Mouse (Mus musculus): ENCODE results near the gene Pfkfb2.

The Pfkfb2 gene

GRCm38 (mm10) chr1:130729153-130729552, at the start of gene Pfkfb2:
Pfkfb2 (minus strand) TSS chr1:130729253.
- DNase-seq (ENCODE audit: low spot score): no peak

DNA sequence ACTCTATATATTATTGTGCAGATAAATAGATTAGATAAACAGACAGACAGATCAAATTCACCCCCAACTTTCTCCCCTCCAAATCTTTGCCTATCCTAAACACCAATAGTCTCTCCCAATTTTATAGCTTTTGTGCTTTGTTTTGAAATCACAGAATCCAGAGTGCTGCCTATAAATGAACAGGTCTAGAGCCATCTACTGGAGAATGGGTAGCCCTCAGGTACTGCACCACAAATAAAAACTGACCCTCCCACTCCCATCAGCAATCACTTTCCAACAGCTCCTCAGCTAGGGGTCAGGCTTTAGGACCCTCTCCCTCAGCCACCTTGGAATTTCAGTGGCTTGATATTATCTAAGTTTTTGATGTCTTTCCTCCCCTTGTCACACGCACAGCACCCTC, 47.6 kb upstream of the Pfkfb2 start:
- DNase-seq (ENCODE audit: low spot score): no peak

- DNase-seq (ENCODE audit: low spot score): no peak
These were observed 46.8 kb upstream of the Pfkfb2 start for GRCm38 (mm10) chr1:130775691-130776331.

DNA sequence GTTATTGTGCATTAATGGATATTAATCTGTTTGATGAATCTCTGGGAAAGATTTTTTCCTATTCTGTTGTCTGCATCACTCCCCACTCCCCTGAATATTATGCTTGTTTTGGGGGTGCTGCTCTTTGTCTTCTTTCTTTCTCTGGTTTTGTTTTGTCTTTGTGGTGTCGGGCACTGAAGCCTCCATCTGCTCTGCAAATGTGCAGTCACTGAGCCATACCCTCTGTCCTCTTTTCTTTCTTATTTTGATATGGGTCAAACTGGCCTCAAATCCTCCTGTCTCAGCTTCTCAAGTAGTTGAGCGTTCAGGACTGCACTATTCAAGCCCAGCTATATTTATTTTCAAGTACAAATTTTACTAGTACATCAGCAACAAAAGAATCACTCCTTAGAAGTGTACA, 46.2 kb upstream of the Pfkfb2 start:
- no peak for DNase-seq (ENCODE audit: low spot score)

GRCm38 (mm10) chr1:130770981-130771494, 42.0 kb upstream of the Pfkfb2 start:
- no peak for DNase-seq (ENCODE audit: low spot score)

DNA sequence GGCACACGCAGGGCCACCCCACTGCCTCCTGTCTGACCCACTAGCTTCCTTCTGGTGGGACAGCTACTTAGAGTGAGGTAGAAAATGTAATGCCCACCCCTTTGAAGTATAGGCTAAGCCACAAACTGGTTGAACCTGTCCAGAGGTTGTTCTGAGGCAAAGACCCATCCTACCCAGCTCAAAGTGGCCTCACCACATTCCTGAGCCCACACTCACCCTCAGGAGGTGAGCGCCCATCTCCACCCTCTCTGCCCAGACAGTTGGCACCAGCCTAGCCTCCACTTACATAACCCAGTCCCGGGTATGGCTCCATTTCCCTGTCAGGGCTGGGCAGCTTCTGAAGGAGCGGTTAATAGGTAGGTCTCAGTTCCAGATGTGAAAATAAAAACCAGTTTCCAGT, 41.4 kb upstream of the Pfkfb2 start:
- DNase-seq (ENCODE audit: low spot score): no peak

DNA sequence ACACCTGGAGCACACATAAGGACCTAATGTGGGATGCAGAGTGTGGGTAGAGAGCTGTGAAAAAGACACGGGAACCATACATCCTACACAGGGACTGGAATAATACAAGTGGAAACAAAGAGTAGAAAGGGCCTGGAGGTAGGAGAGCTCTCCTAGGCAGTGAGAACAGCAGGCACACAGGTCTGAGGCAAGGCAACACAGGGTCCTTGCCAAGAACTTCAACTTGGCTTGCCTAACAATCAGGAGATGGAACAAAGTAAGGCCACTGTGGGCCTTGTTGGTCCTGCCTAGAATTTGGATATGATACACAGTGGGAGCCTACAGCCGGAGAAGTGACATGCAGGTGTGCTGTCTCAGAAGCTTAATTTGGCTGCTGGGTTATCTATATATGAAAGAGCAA, 40.9 kb upstream of the Pfkfb2 start:
- DNase-seq (ENCODE audit: low spot score): no peak

DNA sequence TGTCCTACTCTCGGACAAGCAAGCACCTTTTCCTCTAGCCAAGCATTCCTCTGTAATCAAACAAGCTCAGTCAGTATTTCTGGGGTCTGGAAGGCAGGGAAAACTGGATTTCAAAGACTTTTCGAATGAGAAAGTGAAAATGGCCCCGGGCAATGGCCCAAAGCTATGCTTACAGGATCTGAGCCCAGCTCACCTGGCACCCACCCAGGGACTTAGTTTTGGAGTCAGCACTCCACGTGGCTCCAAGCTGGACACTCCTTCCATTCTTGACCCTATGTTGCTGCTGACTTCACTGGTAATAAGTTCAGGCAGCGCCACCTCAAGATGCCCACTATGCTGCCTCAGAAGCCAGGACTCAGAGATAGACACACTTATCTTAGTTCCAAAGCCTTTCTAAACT, 38.0 kb upstream of the Pfkfb2 start:
- no peak for DNase-seq (ENCODE audit: low spot score)

- DNase-seq (ENCODE audit: low spot score): no peak
These were observed 35.0 kb upstream of the Pfkfb2 start for GRCm38 (mm10) chr1:130764027-130764461.

- DNase-seq (ENCODE audit: low spot score): no peak
These were observed 33.1 kb upstream of the Pfkfb2 start for GRCm38 (mm10) chr1:130762045-130762760.

DNA sequence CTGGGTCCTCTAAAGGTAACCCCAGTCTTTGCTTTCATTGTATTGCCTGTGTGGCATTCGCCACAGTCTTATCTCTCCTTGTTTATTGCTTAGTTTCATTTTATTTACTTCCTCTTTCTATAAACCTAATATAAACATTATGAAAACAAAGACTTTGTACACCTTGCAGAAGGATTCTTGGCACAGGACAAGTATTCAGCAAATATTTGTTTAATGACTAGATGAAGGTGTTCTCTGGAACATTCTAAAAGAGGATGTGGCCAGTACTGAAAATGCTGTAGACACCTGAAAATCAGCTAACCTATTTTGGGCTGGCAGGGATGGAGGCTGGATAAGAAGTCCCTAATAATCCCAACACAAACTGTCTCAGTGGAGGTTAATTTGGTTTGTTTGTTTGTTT, 32.5 kb upstream of the Pfkfb2 start:
- no peak for DNase-seq (ENCODE audit: low spot score)

GRCm38 (mm10) chr1:130759689-130760088, 30.6 kb upstream of the Pfkfb2 start:
- DNase-seq (ENCODE audit: low spot score): no peak

GRCm38 (mm10) chr1:130746819-130747218, 17.8 kb upstream of the Pfkfb2 start:
- no peak for DNase-seq (ENCODE audit: low spot score)

GRCm38 (mm10) chr1:130745591-130745990, 16.5 kb upstream of the Pfkfb2 start:
- DNase-seq (ENCODE audit: low spot score): no peak

DNA sequence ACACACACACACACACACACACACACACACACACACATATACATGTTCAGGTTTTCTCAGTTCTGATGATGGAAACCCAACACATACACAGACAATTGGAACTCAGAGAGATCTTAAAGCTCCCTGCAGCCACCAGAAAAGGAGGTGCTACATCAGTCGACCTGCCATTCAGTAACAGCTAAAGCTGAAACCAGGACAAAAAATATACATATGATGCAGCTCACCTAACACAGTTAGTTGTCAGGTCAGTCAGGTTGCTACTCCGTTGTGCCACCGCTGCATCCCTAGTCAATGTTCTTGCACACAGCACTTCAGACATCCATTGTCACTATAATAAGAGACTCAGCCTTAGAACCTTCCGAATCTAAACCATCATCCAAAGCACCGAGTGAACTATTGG, 15.9 kb upstream of the Pfkfb2 start:
- DNase-seq (ENCODE audit: low spot score): no peak

DNA sequence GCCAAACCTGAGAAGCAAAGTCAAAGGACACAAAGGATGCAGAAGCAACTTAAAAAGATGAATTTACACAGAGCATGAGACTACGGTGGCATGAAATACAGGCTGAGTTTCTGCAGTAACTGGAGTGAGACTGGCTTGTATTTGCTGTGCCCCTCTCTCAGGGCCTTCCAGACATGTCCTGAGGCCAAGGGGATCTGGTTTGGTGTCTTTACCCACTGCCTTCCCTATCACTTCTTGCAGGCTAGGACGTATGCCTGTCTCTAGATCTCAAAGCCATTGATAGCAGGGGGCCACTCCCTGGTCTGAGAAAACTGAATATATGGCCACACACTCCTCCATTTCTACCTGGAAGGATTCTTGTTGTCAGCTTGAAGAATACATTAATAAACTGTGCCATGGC, 15.2 kb upstream of the Pfkfb2 start:
- no peak for DNase-seq (ENCODE audit: low spot score)

- no peak for DNase-seq (ENCODE audit: low spot score)
These were observed 14.7 kb upstream of the Pfkfb2 start for GRCm38 (mm10) chr1:130743775-130744174.

GRCm38 (mm10) chr1:130742201-130742600, 13.1 kb upstream of the Pfkfb2 start:
- no peak for DNase-seq (ENCODE audit: low spot score)

GRCm38 (mm10) chr1:130740781-130741720, 12.0 kb upstream of the Pfkfb2 start:
- peak; percentile 18 for DNase-seq (ENCODE audit: low spot score)

GRCm38 (mm10) chr1:130740227-130740648, 11.2 kb upstream of the Pfkfb2 start:
- DNase-seq (ENCODE audit: low spot score): no peak

- DNase-seq (ENCODE audit: low spot score): no peak
These were observed 10.6 kb upstream of the Pfkfb2 start for GRCm38 (mm10) chr1:130739636-130740035.

DNA sequence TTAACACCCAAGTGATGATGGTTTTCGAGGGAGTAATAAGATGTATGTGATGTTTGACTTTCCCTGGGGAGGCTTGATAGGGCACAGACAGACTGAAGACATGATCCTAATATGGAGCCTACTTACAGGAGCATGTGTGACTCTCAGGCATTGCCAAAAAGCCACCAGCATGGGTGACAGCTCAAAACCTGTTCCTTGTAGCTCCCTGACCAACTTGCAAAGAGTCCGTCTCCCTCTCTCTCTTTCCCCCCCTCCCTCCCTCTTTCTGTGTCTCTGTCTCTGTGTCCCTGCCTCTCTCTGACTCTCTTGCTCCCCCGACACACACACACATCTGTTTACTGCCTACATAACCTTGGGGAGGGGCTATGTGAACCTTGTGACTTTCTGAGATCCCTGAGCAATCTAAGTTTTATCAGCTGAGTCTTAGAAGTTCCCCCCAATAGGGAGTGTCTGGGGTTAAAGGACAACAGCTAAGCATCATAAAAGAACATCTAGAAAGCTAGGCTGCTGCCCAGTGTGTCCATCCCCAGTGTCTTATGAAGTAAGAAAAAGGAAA, 9.6 kb upstream of the Pfkfb2 start:
- DNase-seq (ENCODE audit: low spot score): no peak
